Mouse (Mus musculus) heart, adult 8-10 months (tissue): Measurements from ENCODE around the gene Tubd1. TPM values are rescaled to one million over a fixed set of nuclear protein-coding genes. Genes with fewer than 3 reads are reported as not detected.

Experiments
- DNase-seq: peaks from one replicate; pipeline ENCODE4 v3.0.0; 2022; ENCODE audit warnings: low spot score
- microRNA-seq: library from miRNA; unstranded; fragments of <30 nt; microRNA quantifications from one replicate; pipeline ENCODE4 v1.2.0, GENCODE M21; 2022
- total RNA-seq, 4 experiments: library from RNA; stranded (reverse); gene quantifications; 2 replicates each; pipeline ENCODE4 v1.2.4; 2022

Tubd1 gene
- total RNA-seq, 4 experiments from 2014 or later = 5.4 to 6.2 (median 5.8) TPM

- DNase-seq = no peak
These were observed 53.8 kb downstream of the Tubd1 start for GRCm38 (mm10) chr11:86598572-86598971.

- DNase-seq = no peak
These were observed 54.8 kb downstream of the Tubd1 start for GRCm38 (mm10) chr11:86599378-86600208.

GRCm38 (mm10) chr11:86600209-86600557 lies 55.4 kb downstream of the Tubd1 start:
- no peak for DNase-seq

GRCm38 (mm10) chr11:86602116-86602515 lies 57.3 kb downstream of the Tubd1 start:
- no peak for DNase-seq

GRCm38 (mm10) chr11:86603719-86604118 lies 58.9 kb downstream of the Tubd1 start:
- DNase-seq = no peak

GRCm38 (mm10) chr11:86604289-86604688 lies 59.5 kb downstream of the Tubd1 start:
- DNase-seq = no peak

- DNase-seq = no peak
These were observed 60.1 kb downstream of the Tubd1 start for GRCm38 (mm10) chr11:86604732-86605520.

- no peak for DNase-seq
These were observed 62.0 kb downstream of the Tubd1 start for GRCm38 (mm10) chr11:86606621-86607339.

GRCm38 (mm10) chr11:86607808-86608350 lies 63.1 kb downstream of the Tubd1 start:
- DNase-seq = no peak

GRCm38 (mm10) chr11:86610239-86610638 lies 65.4 kb downstream of the Tubd1 start:
- no peak for DNase-seq

GRCm38 (mm10) chr11:86611991-86612390 lies 67.2 kb downstream of the Tubd1 start:
- no peak for DNase-seq

GRCm38 (mm10) chr11:86614056-86614530 lies 69.3 kb downstream of the Tubd1 start:
- DNase-seq = peak; percentile 48

GRCm38 (mm10) chr11:86614607-86615006 lies 69.8 kb downstream of the Tubd1 start:
- DNase-seq = no peak

Small RNA genes within 50 kb of the gene (microRNA-seq; reads per million reads assigned to microRNA genes)
- gene Mir21a = 7,977 reads per million, percentile 93 among the genes with 10 or more reads in this experiment

Other genes starting within 250 kb of the Tubd1 start
- 10 to 100 TPM; 28.7 to 42.4 (median 33.7) TPM for gene Med13, start 187.4 kb upstream of the Tubd1 start, total RNA-seq
- 10 to 100 TPM; 25.4 to 30.0 (median 29.3) TPM for gene Rnft1, start 60.3 kb upstream of the Tubd1 start, total RNA-seq
- gene Rps6kb1, start 186 bp upstream of the Tubd1 start, total RNA-seq = 10 to 100 TPM; 16.5 to 24.5 (median 23.9) TPM
- gene Vmp1, start 138.8 kb downstream of the Tubd1 start, total RNA-seq = 10 to 100 TPM; 60.2 to 77.1 (median 64.7) TPM
- gene Ptrh2, start 139.0 kb downstream of the Tubd1 start, total RNA-seq = 1 to 10 TPM; 6.6 to 7.3 (median 7.1) TPM
- gene Cltc, start 212.6 kb downstream of the Tubd1 start, total RNA-seq = 100 to 1,000 TPM; 128 to 169 (median 144) TPM